Mouse (Mus musculus): ENCODE measurements around the gene Zkscan5. TPM values are rescaled to one million over a fixed set of nuclear protein-coding genes. Genes with fewer than 3 reads are reported as not detected.
A peak's percentile ranks its signal among the peaks of the same experiment; 100 is the strongest.
"Not testable (repeated sequence)": the region's sequence is repeated elsewhere in the genome, so short reads cannot be mapped to it uniquely, and the experiment has no call there.

The Zkscan5 gene
- total RNA-seq, 2 experiments from 2014 or later, result 8.9 TPM; not detected in 1

- no peak for ATAC-seq (replicated peaks; ENCODE audit: low FRiP score, poor library complexity, severe bottlenecking)
Observed at GRCm38 (mm10) chr5:145211340-145211739, 7.0 kb downstream of the Zkscan5 start.

GRCm38 (mm10) chr5:145212216-145212615, 7.9 kb downstream of the Zkscan5 start:
- no peak for ATAC-seq (replicated peaks; ENCODE audit: low FRiP score, poor library complexity, severe bottlenecking)

GRCm38 (mm10) chr5:145213505-145213904, 9.1 kb downstream of the Zkscan5 start:
- ATAC-seq (replicated peaks; ENCODE audit: low FRiP score, poor library complexity, severe bottlenecking), result no peak

GRCm38 (mm10) chr5:145214679-145215078, 10.3 kb downstream of the Zkscan5 start:
- no peak for ATAC-seq (replicated peaks; ENCODE audit: low FRiP score, poor library complexity, severe bottlenecking)

GRCm38 (mm10) chr5:145217746-145218145, 13.4 kb downstream of the Zkscan5 start:
- no peak for ATAC-seq (replicated peaks; ENCODE audit: low FRiP score, poor library complexity, severe bottlenecking)

- ATAC-seq (replicated peaks; ENCODE audit: low FRiP score, poor library complexity, severe bottlenecking), result no peak
Observed at GRCm38 (mm10) chr5:145218206-145218605, 13.8 kb downstream of the Zkscan5 start.

- no peak for ATAC-seq (replicated peaks; ENCODE audit: low FRiP score, poor library complexity, severe bottlenecking)
Observed at GRCm38 (mm10) chr5:145218671-145219070, 14.3 kb downstream of the Zkscan5 start.

GRCm38 (mm10) chr5:145219981-145220380, 15.6 kb downstream of the Zkscan5 start:
- no peak for ATAC-seq (replicated peaks; ENCODE audit: low FRiP score, poor library complexity, severe bottlenecking)

- no peak for ATAC-seq (replicated peaks; ENCODE audit: low FRiP score, poor library complexity, severe bottlenecking)
Observed at GRCm38 (mm10) chr5:145222840-145223239, 18.5 kb downstream of the Zkscan5 start.

- no peak for ATAC-seq (replicated peaks; ENCODE audit: low FRiP score, poor library complexity, severe bottlenecking)
Observed at GRCm38 (mm10) chr5:145223395-145223794, 19.0 kb downstream of the Zkscan5 start.

- ATAC-seq (replicated peaks; ENCODE audit: low FRiP score, poor library complexity, severe bottlenecking), result no peak
Observed at GRCm38 (mm10) chr5:145226453-145226852, 22.1 kb downstream of the Zkscan5 start.

- ATAC-seq (replicated peaks; ENCODE audit: low FRiP score, poor library complexity, severe bottlenecking), result not testable (repeated sequence)
Observed at GRCm38 (mm10) chr5:145229283-145229682, 24.9 kb downstream of the Zkscan5 start.

GRCm38 (mm10) chr5:145230641-145231040, 26.3 kb downstream of the Zkscan5 start:
- ATAC-seq (replicated peaks; ENCODE audit: low FRiP score, poor library complexity, severe bottlenecking), result no peak

GRCm38 (mm10) chr5:145231367-145231871, 27.1 kb downstream of the Zkscan5 start, which contains the start of gene Zfp655:
Gene Zfp655, plus strand, starts transcription at chr5:145231715.
- peak; percentile 97 for ATAC-seq (replicated peaks; ENCODE audit: low FRiP score, poor library complexity, severe bottlenecking)

- peak; percentile 54 for ATAC-seq (replicated peaks; ENCODE audit: low FRiP score, poor library complexity, severe bottlenecking)
Observed at GRCm38 (mm10) chr5:145231893-145232411, 27.6 kb downstream of the Zkscan5 start.

- no peak for ATAC-seq (replicated peaks; ENCODE audit: low FRiP score, poor library complexity, severe bottlenecking)
Observed at GRCm38 (mm10) chr5:145234636-145235035, 30.3 kb downstream of the Zkscan5 start.

GRCm38 (mm10) chr5:145249520-145249919, 45.2 kb downstream of the Zkscan5 start:
- no peak for ATAC-seq (replicated peaks; ENCODE audit: low FRiP score, poor library complexity, severe bottlenecking)

Other genes starting within 250 kb of the Zkscan5 start
- gene Smurf1, start 238.7 kb upstream of the Zkscan5 start, total RNA-seq (2015; ENCODE audit: low replicate concordance), result 1.5 TPM in 2 replicates
- 1.1 and 2.1 TPM in 2 replicates for gene Smurf1, start 238.7 kb upstream of the Zkscan5 start, total RNA-seq (2017; ENCODE audit: low replicate concordance)
- gene Gm4871, start 171.8 kb upstream of the Zkscan5 start, total RNA-seq (2015; ENCODE audit: low replicate concordance), result not detected in 2 replicates
- gene Gm4871, start 171.8 kb upstream of the Zkscan5 start, total RNA-seq (2017; ENCODE audit: low replicate concordance), result not detected in 2 replicates
- not detected in 2 replicates for gene 1700018F24Rik, start 161.6 kb upstream of the Zkscan5 start, total RNA-seq (2015; ENCODE audit: low replicate concordance)
- not detected in 2 replicates for gene 1700018F24Rik, start 161.6 kb upstream of the Zkscan5 start, total RNA-seq (2017; ENCODE audit: low replicate concordance)
- gene Arpc1a, start 120.7 kb upstream of the Zkscan5 start, total RNA-seq (2015; ENCODE audit: low replicate concordance), result 25.2 and 41.4 TPM in 2 replicates
- gene Arpc1a, start 120.7 kb upstream of the Zkscan5 start, total RNA-seq (2017; ENCODE audit: low replicate concordance), result 13.6 and 27.2 TPM in 2 replicates
- not detected in 2 replicates for gene Kpna7, start 120.5 kb upstream of the Zkscan5 start, total RNA-seq (2015; ENCODE audit: low replicate concordance)
- gene Kpna7, start 120.5 kb upstream of the Zkscan5 start, total RNA-seq (2017; ENCODE audit: low replicate concordance), result not detected in 2 replicates
- gene Arpc1b, start 90.3 kb upstream of the Zkscan5 start, total RNA-seq (2015; ENCODE audit: low replicate concordance), result 60.5 and 70.8 TPM in 2 replicates
- gene Arpc1b, start 90.3 kb upstream of the Zkscan5 start, total RNA-seq (2017; ENCODE audit: low replicate concordance), result 46.7 and 74.1 TPM in 2 replicates
- 12.3 and 14.2 TPM in 2 replicates for gene Pdap1, start 64.3 kb upstream of the Zkscan5 start, total RNA-seq (2015; ENCODE audit: low replicate concordance)
- 23.2 and 50.9 TPM in 2 replicates for gene Pdap1, start 64.3 kb upstream of the Zkscan5 start, total RNA-seq (2017; ENCODE audit: low replicate concordance)
- 113 and 149 TPM in 2 replicates for gene Bud31, start 64.2 kb upstream of the Zkscan5 start, total RNA-seq (2015; ENCODE audit: low replicate concordance)
- 170 and 223 TPM in 2 replicates for gene Bud31, start 64.2 kb upstream of the Zkscan5 start, total RNA-seq (2017; ENCODE audit: low replicate concordance)
- 2.7 and 4.8 TPM in 2 replicates for gene Ptcd1, start 37.5 kb upstream of the Zkscan5 start, total RNA-seq (2015; ENCODE audit: low replicate concordance)
- 6.8 and 10.1 TPM in 2 replicates for gene Ptcd1, start 37.5 kb upstream of the Zkscan5 start, total RNA-seq (2017; ENCODE audit: low replicate concordance)
- 8.1 and 11.1 TPM in 2 replicates for gene Cpsf4, start 37.3 kb upstream of the Zkscan5 start, total RNA-seq (2015; ENCODE audit: low replicate concordance)
- 15.1 and 17.0 TPM in 2 replicates for gene Cpsf4, start 37.3 kb upstream of the Zkscan5 start, total RNA-seq (2017; ENCODE audit: low replicate concordance)
- gene Atp5j2, start 12.5 kb upstream of the Zkscan5 start, total RNA-seq (2015; ENCODE audit: low replicate concordance), result 78.0 and 168 TPM in 2 replicates
- 43.4 and 55.3 TPM in 2 replicates for gene Atp5j2, start 12.5 kb upstream of the Zkscan5 start, total RNA-seq (2017; ENCODE audit: low replicate concordance)
- 10.6 and 12.3 TPM in 2 replicates for gene Zkscan14, start 2.7 kb upstream of the Zkscan5 start, total RNA-seq (2015; ENCODE audit: low replicate concordance)
- 38.9 and 39.4 TPM in 2 replicates for gene Zkscan14, start 2.7 kb upstream of the Zkscan5 start, total RNA-seq (2017; ENCODE audit: low replicate concordance)
- gene Zfp655, start 27.2 kb downstream of the Zkscan5 start, total RNA-seq (2015; ENCODE audit: low replicate concordance), result 24.8 and 33.9 TPM in 2 replicates
- gene Zfp655, start 27.2 kb downstream of the Zkscan5 start, total RNA-seq (2017; ENCODE audit: low replicate concordance), result 36.8 and 44.6 TPM in 2 replicates
- 0.63 and 1.7 TPM in 2 replicates for gene Zscan25, start 75.9 kb downstream of the Zkscan5 start, total RNA-seq (2015; ENCODE audit: low replicate concordance)
- gene Zscan25, start 75.9 kb downstream of the Zkscan5 start, total RNA-seq (2017; ENCODE audit: low replicate concordance), result 2.4 TPM in 1 of 2 replicates, not detected in the other
- gene Cyp3a57, start 140.7 kb downstream of the Zkscan5 start, total RNA-seq (2015; ENCODE audit: low replicate concordance), result not detected in 2 replicates
- gene Cyp3a57, start 140.7 kb downstream of the Zkscan5 start, total RNA-seq (2017; ENCODE audit: low replicate concordance), result not detected in 2 replicates